Mouse (Mus musculus) kidney, adult 2 months (tissue): Measurements from ENCODE around the gene Slc29a2. TPM values are rescaled to one million over a fixed set of nuclear protein-coding genes. Genes with fewer than 3 reads are reported as not detected.

Source experiments
- DNase-seq: peaks from one replicate; pipeline ENCODE4 v3.0.0; 2021
- H3K27ac ChIP-seq: fragments of 200-500 bp; 2 replicates; pipeline ENCODE4 v1.5.1; 2012; ENCODE audit warnings: low read depth, low read length, control low read depth, inconsistent platforms; ENCODE audit not compliant: insufficient read depth
- H3K27me3 ChIP-seq: fragments of 200-500 bp; replicated peaks from 2 replicates; pipeline ENCODE4 v1.6.1; 2012; ENCODE audit warnings: mild to moderate bottlenecking, moderate library complexity, low read length, inconsistent platforms; ENCODE audit not compliant: control insufficient read depth, insufficient read depth
- H3K36me3 ChIP-seq: fragments of 200-500 bp; 2 replicates; pipeline ENCODE4 v1.6.1; 2012; ENCODE audit warnings: mild to moderate bottlenecking, moderate library complexity, low read length, inconsistent platforms; ENCODE audit not compliant: control insufficient read depth, insufficient read depth
- H3K4me1 ChIP-seq: fragments of 200-500 bp; 2 replicates; pipeline ENCODE4 v1.6.1; 2011; ENCODE audit warnings: low read length; ENCODE audit not compliant: control insufficient read depth, insufficient read depth
- H3K4me3 ChIP-seq: fragments of 200-500 bp; 2 replicates; pipeline ENCODE4 v1.5.1; 2011; ENCODE audit warnings: mild to moderate bottlenecking, low read depth, low read length, control low read depth; ENCODE audit not compliant: insufficient read depth
- CTCF ChIP-seq: fragments of 200-500 bp; conservative IDR thresholded peaks from 2 replicates; pipeline ENCODE4 v1.5.1; 2011; ENCODE audit warnings: low read depth, mild to moderate bottlenecking, control low read depth, low read length, moderate library complexity, mixed read lengths; ENCODE audit not compliant: insufficient read depth, insufficient read length
- POLR2A ChIP-seq: fragments of 200-500 bp; IDR thresholded peaks from one replicate; pipeline ENCODE4 v1.6.1; 2011; ENCODE audit warnings: low read depth, low read length, control low read depth
- WGBS: fragments of 180-500 bp; shearing (Covaris S2); methylation state at CpG from one replicate; pipeline ENCODE4 v1.1.7; 2018; 5-methylcytosine and 5-hydroxymethylcytosine counted together
- polyA plus RNA-seq: library from polyadenylated mRNA; depleted of rRNA; stranded (reverse); fragments of >200 nt; gene quantifications from 2 replicates; pipeline ENCODE4 v1.2.3, GENCODE M21; 2012

Gene Slc29a2
- polyA plus RNA-seq, 1 experiment = 14.2 TPM

DNA sequence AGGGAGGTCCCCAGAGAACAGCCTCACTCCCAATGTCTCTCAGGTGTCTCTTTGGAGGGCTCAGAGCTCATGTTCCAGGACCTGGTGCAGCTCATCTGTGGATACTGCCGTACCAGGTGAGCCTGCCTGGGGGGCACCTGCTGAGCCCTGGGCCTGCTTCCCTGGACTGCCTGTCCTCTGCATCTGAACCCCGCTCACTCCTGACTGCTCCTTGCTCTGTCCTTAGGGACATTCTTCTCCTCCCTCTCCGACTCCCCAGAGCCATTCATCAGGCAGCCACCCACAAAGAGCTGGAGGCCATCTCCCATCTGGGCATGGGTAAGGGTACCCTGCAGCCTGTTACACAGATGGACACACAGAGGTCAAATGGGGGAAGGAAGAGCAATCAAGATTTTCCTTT lies 27.9 kb downstream of the Slc29a2 start:
- H3K36me3 ChIP-seq = no peaks in the 10 kb centered on the region
- no peaks in the 10 kb centered on the region for H3K27me3 ChIP-seq
- no peak for DNase-seq
- TF ChIP-seq POLR2A (no peak), CTCF (no peak)
- no peak overlapping the region for H3K27ac ChIP-seq
- no peak overlapping the region for H3K4me3 ChIP-seq
- H3K4me1 ChIP-seq = no peaks in the 10 kb centered on the region; the same call in 1 of the 2 replicates
- WGBS = 64% methylated on average over 3 of the region's 3 CpGs

DNA sequence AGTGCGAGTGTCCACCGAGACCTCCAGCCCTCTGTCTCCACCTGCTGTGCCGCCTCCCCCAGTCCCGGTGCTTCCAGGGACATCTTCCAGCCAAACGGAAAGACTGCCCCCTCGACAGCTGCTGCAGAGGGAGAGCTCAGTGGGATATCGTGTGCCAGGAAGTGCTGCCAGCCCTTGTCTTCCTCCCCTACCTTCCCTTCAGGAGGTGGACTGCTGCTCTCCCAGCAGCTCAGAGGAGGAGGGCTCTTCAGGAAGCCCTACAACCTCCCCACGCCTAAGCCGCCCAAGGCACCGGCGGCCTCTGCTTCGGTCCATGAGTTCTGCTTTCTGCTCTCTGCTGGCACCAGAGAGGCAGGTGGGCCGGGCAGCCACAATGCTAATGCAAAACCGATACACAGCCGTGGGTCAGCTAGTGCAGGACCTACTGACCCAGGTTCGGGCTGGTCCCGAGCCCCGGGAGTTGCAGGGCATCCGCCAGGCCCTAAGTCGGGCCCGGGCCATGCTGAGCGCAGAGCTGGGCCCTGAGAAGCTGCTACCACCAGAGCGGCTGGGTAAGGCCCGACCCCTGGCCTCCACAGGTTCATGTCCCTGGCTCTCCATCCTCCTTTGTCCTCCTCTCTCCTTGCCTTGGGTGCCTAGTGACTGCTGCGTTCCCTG lies 28.6 kb downstream of the Slc29a2 start:
- WGBS = 51% methylated on average over 25 of the region's 25 CpGs
- H3K27me3 ChIP-seq = no peaks in the 10 kb centered on the region
- no peak overlapping the region for H3K4me3 ChIP-seq

DNA sequence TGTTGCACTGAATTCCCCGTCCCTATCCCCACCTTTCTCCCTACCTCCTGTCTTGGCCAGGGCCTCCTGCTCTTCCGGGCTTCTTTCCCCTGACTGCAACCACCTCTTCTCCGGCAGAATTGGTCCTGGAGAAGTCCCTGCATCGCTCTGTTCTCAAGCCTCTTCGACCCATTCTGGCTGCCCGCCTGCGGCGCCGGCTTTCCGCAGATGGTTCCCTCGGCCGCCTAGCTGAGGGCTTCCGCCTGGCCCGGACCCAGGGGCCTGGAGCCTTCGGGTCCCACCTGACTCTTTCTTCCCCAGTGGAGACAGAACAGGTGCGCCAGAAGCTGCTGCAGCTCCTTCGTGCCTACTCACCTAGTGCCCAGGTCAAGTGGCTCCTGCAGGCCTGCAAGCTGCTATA lies 29.2 kb downstream of the Slc29a2 start:
- WGBS = 85% methylated on average over 17 of the region's 17 CpGs
- Histone ChIP-seq H3K4me3 (no peak overlapping the region), H3K4me1 (no peaks in the 10 kb centered on the region; the same call in 1 of the 2 replicates), H3K27ac (no peak overlapping the region), H3K27me3 (no peaks in the 10 kb centered on the region), H3K36me3 (no peaks in the 10 kb centered on the region)
- TF ChIP-seq POLR2A (no peak), CTCF (no peak)
- no peak for DNase-seq

More for the DNA sequence above, 28.6 kb downstream of the Slc29a2 start:
- no peaks in the 10 kb centered on the region for H3K36me3 ChIP-seq
- no peaks in the 10 kb centered on the region; the same call in 1 of the 2 replicates for H3K4me1 ChIP-seq
- DNase-seq = no peak
- TF ChIP-seq POLR2A (no peak), CTCF (no peak)
- H3K27ac ChIP-seq = no peak overlapping the region

DNA sequence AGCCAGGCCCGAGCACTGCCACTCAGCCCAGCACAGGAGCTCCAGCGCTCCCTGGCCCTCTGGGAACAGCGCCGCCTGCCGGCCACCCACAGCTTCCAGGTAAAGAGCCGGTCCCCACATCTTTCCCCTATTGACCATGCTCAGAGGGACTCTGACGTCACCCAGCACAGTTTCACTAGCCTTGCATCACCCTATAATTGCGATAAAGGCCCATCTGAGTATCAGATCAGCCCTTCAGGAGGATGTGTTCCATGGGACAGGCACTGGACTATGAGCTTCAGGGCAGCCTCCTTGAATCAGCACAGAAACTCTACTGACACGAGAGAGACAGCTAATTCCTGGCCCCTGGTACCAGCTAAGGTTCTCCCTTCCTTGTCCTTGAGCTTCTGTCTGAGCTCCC lies 30.2 kb downstream of the Slc29a2 start:
- Histone ChIP-seq H3K27ac (no peak overlapping the region), H3K36me3 (no peaks in the 10 kb centered on the region), H3K4me3 (no peak overlapping the region), H3K27me3 (no peaks in the 10 kb centered on the region), H3K4me1 (no peaks in the 10 kb centered on the region; the same call in 1 of the 2 replicates)
- DNase-seq = peak; percentile 37
- 36% methylated on average over 9 of the region's 9 CpGs for WGBS
- TF ChIP-seq POLR2A = no peak
- peak; percentile 64 for TF ChIP-seq CTCF

DNA sequence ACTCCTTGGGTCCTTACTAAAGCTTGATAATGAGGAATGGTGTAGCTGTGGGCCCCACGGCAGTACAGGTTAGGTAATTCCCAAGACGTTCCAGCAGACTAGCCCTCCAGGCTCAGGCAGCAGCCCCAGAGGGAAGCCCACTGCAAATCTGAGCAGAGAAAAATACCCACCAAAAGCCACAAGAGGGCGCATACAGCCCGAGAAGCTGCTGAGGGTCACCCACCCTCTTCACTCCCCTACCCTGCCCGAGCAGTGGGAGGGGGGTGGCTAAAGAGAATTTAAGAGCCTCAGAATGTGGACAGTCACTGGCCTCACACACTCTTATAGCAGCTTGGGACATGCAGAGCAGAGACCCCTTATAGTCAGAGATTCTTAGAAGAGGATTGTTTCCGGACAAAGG lies 32.6 kb downstream of the Slc29a2 start:
- WGBS = 19% methylated on average over 6 of the region's 6 CpGs
- DNase-seq = peak; percentile 35
- TF ChIP-seq CTCF (peak; percentile 54), POLR2A (no peak)
- Histone ChIP-seq H3K4me1 (no peaks in the 10 kb centered on the region), H3K36me3 (no peaks in the 10 kb centered on the region), H3K4me3 (no peak overlapping the region), H3K27ac (no peak overlapping the region), H3K27me3 (no peaks in the 10 kb centered on the region)

DNA sequence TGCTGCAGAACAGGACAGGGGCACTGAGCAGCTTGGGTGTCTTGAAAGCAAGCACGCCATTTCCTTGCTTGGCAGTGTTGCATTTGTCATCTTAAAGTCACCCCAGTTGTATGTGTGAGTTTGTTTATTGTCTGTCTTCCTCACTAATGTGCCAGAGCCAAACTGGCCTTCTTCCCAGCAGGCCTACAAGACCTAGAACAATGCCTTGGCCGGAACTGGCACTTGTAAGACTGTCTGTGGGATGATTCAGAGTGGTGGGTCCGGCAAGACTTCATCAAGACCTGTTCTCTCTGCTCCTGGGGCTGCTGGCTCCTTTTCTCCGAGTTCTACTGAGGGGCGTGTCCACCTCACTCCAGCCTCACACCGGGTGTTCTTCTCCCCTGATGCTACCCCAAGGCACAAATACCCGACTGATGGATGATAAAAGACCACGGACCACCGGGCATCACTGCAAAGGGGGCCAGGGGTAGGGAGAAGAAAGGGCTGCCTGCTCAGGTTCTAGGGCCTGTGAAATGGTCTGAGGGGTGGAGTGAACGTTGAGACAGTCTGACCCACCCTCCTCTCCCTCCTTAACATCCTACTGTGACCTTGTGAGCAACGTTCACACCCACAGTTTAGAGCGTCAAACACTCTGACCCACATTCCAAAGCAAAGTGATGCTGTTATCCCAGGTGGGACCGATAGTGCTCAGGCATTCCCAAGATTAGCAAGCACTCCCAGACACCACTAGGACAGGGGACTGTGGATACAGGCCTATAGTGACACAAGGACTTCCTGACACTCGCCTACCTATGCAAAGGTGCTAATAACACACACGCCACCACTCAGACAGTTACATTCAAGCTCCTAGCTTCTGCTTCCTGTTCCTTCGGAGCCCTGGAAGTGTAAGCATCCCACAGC lies 34.5 kb downstream of the Slc29a2 start:
- no peak overlapping the region for H3K27ac ChIP-seq
- 42% methylated on average over 16 of the region's 16 CpGs for WGBS
- H3K36me3 ChIP-seq = no peaks in the 10 kb centered on the region
- no peaks in the 10 kb centered on the region for H3K4me1 ChIP-seq
- no peaks in the 10 kb centered on the region for H3K27me3 ChIP-seq
- no peak for TF ChIP-seq CTCF
- TF ChIP-seq POLR2A = no peak
- no peak overlapping the region for H3K4me3 ChIP-seq
- no peak for DNase-seq

DNA sequence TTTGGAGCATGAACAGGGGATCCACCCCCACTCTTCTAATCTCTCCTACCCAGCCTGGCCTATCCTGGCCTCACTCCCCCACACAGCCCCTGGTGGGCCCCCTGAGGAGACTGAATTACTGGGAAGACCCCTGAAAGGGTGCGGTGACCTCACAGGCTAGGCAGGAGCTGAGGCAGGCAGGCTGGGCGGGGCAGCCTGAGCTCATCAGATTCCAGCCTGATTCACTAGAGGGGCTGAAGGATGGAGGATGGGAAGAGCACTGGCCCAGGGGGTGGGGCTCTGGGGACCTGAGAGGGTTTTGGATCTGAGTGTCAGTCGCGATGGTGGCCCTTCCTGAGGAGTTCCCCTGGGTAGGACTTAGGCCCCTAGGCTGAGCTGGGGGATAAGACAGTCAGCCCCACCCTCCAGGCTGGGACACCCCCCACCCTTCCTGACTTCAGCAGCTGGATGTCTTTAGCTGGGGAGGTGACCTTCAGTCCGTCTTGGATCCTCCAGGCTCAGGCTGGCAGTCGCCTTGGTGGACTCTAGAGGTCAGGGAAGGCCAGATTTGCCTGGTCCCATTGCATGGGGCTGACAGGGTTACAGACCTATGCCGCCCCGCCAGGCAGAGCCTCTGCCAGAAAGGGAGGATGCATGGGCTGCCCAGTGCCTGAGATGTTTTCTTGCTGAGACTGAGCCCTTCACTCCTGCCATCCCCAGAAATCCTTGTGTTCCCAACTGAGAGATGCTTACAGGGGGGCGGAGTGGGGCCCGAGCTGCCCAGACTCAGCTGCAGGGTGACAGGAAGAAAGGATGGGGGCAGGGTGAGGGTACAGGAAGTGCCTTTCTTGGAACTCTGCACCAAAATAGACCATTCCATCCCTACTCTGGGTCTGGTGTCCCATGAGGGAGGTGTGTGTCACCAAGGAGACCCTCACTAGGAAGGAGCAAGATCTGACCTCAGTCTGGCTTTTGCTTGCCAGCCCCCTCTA lies 35.4 kb downstream of the Slc29a2 start:
- peak overlapping the region; percentile 14; the same call in 1 of the 2 replicates for H3K27ac ChIP-seq

More for the DNA sequence above, 35.4 kb downstream of the Slc29a2 start:
- Histone ChIP-seq H3K4me1 (no peaks in the 10 kb centered on the region), H3K4me3 (no peak overlapping the region), H3K27me3 (no peaks in the 10 kb centered on the region), H3K36me3 (no peaks in the 10 kb centered on the region)
- TF ChIP-seq POLR2A (no peak), CTCF (no peak)
- DNase-seq = peak; percentile 41
- WGBS = 26% methylated on average over 10 of the region's 10 CpGs
